Mouse (Mus musculus) intestine, embryonic 14.5 days (tissue): Measurements from ENCODE around the gene Coa7. TPM values are rescaled to one million over a fixed set of nuclear protein-coding genes. Genes with fewer than 3 reads are reported as not detected.

Source experiments
- ATAC-seq: fragments of 200-750 bp; cut with Nextera tagmentation; replicated peaks from 2 replicates; pipeline ENCODE4 v1.8.0; 2017; ENCODE audit warnings: low read depth, moderate number of reproducible peaks, moderate TSS enrichment, moderate library complexity; ENCODE audit not compliant: low FRiP score, low TSS enrichment
- DNase-seq: peaks from one replicate; pipeline ENCODE4 v3.0.0-alpha.2; 2018; ENCODE audit warnings: low spot score
- H3K27ac ChIP-seq: fragments of 300-500 bp; sonication (generic); 2 replicates; pipeline ENCODE4 v1.5.1; 2014; ENCODE audit warnings: low read depth, mild to moderate bottlenecking, control low read depth
- H3K27me3 ChIP-seq: fragments of 300-500 bp; sonication (generic); replicated peaks from 2 replicates; pipeline ENCODE4 v1.6.1; 2014; ENCODE audit warnings: low read length, control low read depth; ENCODE audit not compliant: control insufficient read depth, insufficient read depth
- H3K36me3 ChIP-seq: fragments of 300-500 bp; sonication (generic); 2 replicates; pipeline ENCODE4 v1.6.1; 2014; ENCODE audit warnings: low read length, control low read depth; ENCODE audit not compliant: control insufficient read depth, insufficient read depth
- H3K4me1 ChIP-seq: fragments of 300-500 bp; sonication (generic); replicated peaks from 2 replicates; pipeline ENCODE4 v1.6.1; 2014; ENCODE audit warnings: low read length, control low read depth, mixed read lengths; ENCODE audit not compliant: control insufficient read depth, insufficient read depth
- H3K4me2 ChIP-seq: fragments of 300-500 bp; sonication (generic); 2 replicates; pipeline ENCODE4 v1.6.1; 2014; ENCODE audit warnings: low read length
- H3K4me3 ChIP-seq: fragments of 300-500 bp; sonication (generic); 2 replicates; pipeline ENCODE4 v1.5.1; 2014; ENCODE audit warnings: low read depth, low read length, control low read depth, mixed read lengths
- H3K9ac ChIP-seq: fragments of 300-500 bp; sonication (generic); 2 replicates; pipeline ENCODE4 v1.6.1; 2014; ENCODE audit warnings: mild to moderate bottlenecking, low read length
- H3K9me3 ChIP-seq: fragments of 300-500 bp; sonication (generic); 2 replicates; pipeline ENCODE4 v1.6.1; 2016; ENCODE audit warnings: low read length, control low read depth; ENCODE audit not compliant: control insufficient read depth
- WGBS: fragments of 180-500 bp; shearing (Covaris S2); extraction: QIAGEN DNeasy Blood & Tissue Kit; methylation state at CpG from one replicate; pipeline ENCODE4 v1.1.7; 2014; 5-methylcytosine and 5-hydroxymethylcytosine counted together
- polyA plus RNA-seq: library from polyadenylated mRNA; unstranded; fragments of >200 nt; fragmentation: Nextera tagmentation; extraction: Ambion mirVana; gene quantifications from 2 replicates; pipeline ENCODE4 v1.2.1, GENCODE M21; 2014

Coa7 gene
- polyA plus RNA-seq, 1 experiment from 2014 or later, result 63.4 TPM

DNA sequence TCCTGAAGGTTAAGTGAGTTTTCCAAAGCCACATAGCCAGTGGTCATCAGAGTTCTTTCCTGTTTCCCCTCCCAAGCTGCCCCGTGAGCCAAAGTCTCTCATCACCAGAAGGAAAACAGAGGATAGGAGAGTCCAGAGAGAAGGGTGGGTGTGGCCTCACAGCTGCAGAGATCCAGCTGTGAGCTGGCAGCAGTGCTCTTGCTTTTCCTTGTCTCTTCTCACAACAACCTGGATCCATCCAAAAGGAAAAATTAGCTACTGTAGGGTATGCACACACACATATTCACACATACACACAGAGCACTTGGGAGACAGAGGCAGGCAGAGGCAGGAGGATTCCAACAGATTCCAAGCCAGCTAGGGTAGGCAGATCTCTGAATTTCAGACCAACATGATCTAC, 58.1 kb downstream of the Coa7 start:
- Histone ChIP-seq H3K9me3 (no peaks in the 10 kb centered on the region), H3K27ac (no peak overlapping the region), H3K4me3 (no peak overlapping the region), H3K4me1 (peaks cover 19% of the 10 kb centered on the region), H3K36me3 (no peaks in the 10 kb centered on the region), H3K9ac (no peak overlapping the region), H3K27me3 (peaks cover 10% of the 10 kb centered on the region), H3K4me2 (no peak overlapping the region)
- ATAC-seq (no peak), DNase-seq (no peak)
- 13% methylated on average over 1 of the region's 1 CpGs for WGBS

GRCm38 (mm10) chr4:108387106-108387505, 59.2 kb downstream of the Coa7 start:
- DNase-seq, result no peak
- H3K4me1 ChIP-seq, result peaks cover 19% of the 10 kb centered on the region
- no peaks in the 10 kb centered on the region for H3K9me3 ChIP-seq
- WGBS, result 27% methylated on average over 4 of the region's 4 CpGs
- H3K36me3 ChIP-seq, result no peaks in the 10 kb centered on the region
- ATAC-seq, result peak; percentile 72
- H3K27ac ChIP-seq, result peak overlapping the region; percentile 89
- peak overlapping the region; percentile 76; the same call in 1 of the 2 replicates for H3K4me2 ChIP-seq
- H3K4me3 ChIP-seq, result no peak overlapping the region
- H3K27me3 ChIP-seq, result peaks cover 10% of the 10 kb centered on the region
- H3K9ac ChIP-seq, result peak overlapping the region; percentile 61

DNA sequence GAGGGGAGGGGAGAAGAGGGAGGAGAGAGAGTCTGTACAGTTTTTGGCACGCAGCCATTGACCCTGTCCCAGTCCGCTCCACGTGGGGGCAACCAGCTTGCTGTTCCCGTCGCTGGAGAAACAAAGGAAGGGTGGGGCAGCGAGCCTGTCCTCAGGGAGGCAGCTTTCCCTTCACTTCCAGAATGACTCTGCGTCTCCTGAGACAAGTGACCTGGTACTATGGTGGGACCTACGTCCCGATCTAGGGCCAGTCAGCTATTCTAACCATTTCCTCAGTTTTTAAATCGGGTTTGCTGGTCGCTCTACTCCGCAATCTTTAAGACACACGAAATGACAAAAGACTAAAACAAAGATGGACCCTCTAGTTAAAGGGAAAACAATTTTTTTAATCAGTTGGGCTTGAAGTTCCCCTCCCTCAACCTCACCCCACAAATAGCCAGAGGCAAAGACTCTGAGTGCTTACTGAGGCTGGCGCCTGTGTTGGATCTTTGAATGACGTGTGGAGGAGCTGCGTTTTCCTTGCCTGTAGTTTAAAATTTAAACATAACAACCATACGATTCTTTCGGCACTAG, 59.8 kb downstream of the Coa7 start:
- WGBS, result 2% methylated on average over 18 of the region's 18 CpGs
- peak overlapping the region; percentile 61 for H3K9ac ChIP-seq
- H3K9me3 ChIP-seq, result no peaks in the 10 kb centered on the region
- peak overlapping the region; percentile 34 for H3K4me3 ChIP-seq
- H3K27me3 ChIP-seq, result peaks cover 10% of the 10 kb centered on the region
- H3K36me3 ChIP-seq, result no peaks in the 10 kb centered on the region
- ATAC-seq (peak; percentile 59), DNase-seq (peak; percentile 85)
- peaks cover 19% of the 10 kb centered on the region for H3K4me1 ChIP-seq
- H3K27ac ChIP-seq, result peak overlapping the region; percentile 89
- H3K4me2 ChIP-seq, result peak overlapping the region; percentile 76

DNA sequence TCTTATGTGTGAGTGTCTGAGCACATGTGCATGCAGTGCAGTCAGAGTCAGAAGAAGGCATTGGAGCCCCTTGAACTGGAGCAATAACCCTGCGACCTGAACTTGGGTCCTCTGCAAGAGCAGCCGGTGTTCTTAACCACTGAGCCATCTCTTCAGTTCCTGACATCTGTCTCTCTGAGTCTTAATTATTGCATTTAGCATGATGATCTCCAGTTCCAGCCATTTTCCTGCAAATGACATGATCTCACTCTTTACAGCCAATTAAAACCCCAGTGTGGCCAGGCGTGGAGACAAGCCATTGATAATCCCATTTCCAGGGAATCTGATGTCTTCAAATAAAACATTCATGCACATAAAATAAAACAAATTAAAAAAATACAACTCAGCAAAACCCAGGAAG, 60.8 kb downstream of the Coa7 start:
- peak overlapping the region; percentile 89; the same call in 1 of the 2 replicates for H3K27ac ChIP-seq
- H3K4me3 ChIP-seq, result no peak overlapping the region
- 61% methylated on average over 3 of the region's 3 CpGs for WGBS
- H3K4me1 ChIP-seq, result peaks cover 19% of the 10 kb centered on the region
- peaks cover 7% of the 10 kb centered on the region for H3K27me3 ChIP-seq
- DNase-seq, result no peak
- no peak overlapping the region for H3K9ac ChIP-seq
- no peaks in the 10 kb centered on the region for H3K9me3 ChIP-seq
- H3K4me2 ChIP-seq, result no peak overlapping the region
- no peaks in the 10 kb centered on the region for H3K36me3 ChIP-seq
- ATAC-seq, result no peak

DNA sequence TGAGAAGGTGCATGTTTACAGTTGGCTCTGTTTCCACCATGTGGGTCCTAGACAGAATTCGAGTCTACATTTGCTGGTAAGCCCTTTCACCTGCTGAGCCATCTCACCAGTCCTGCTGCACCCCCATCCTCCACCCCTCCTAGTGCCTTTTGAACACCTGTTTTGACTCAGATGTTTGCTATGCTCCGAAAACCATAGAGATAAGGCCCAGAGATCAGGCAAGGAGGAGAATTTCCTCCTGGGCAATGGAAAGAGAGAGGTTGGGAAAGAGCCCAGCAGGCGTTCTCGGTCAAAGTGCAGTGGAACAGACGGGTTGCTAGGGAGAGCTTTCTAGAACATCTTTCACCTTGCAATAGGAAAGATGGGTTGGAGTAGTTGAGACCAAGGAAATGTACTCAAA, 63.2 kb downstream of the Coa7 start:
- H3K36me3 ChIP-seq, result no peaks in the 10 kb centered on the region
- H3K4me1 ChIP-seq, result peaks cover 19% of the 10 kb centered on the region
- H3K4me3 ChIP-seq, result no peak overlapping the region
- H3K4me2 ChIP-seq, result no peak overlapping the region
- H3K9ac ChIP-seq, result no peak overlapping the region
- no peaks in the 10 kb centered on the region for H3K27me3 ChIP-seq
- 63% methylated on average over 5 of the region's 5 CpGs for WGBS
- H3K9me3 ChIP-seq, result peaks cover 3% of the 10 kb centered on the region; the same call in 1 of the 2 replicates
- ATAC-seq (no peak), DNase-seq (no peak)
- no peak overlapping the region for H3K27ac ChIP-seq

Other genes starting within 250 kb of the Coa7 start
- gene Podn, start 231.7 kb upstream of the Coa7 start, polyA plus RNA-seq, result 1.2 and 2.4 TPM in 2 replicates
- gene Scp2, start 183.1 kb upstream of the Coa7 start, polyA plus RNA-seq, result 217 and 227 TPM in 2 replicates
- gene Echdc2, start 162.7 kb upstream of the Coa7 start, polyA plus RNA-seq, result 40.2 and 44.0 TPM in 2 replicates
- 0.12 TPM in 1 of 2 replicates, not detected in the other for gene Zyg11a, start 110.1 kb upstream of the Coa7 start, polyA plus RNA-seq
- 14.1 and 15.9 TPM in 2 replicates for gene Zyg11b, start 27.0 kb upstream of the Coa7 start, polyA plus RNA-seq
- 1.7 and 3.4 TPM in 2 replicates for gene Shisal2a, start 55.2 kb downstream of the Coa7 start, polyA plus RNA-seq
- 40.0 and 46.4 TPM in 2 replicates for gene Gpx7, start 78.8 kb downstream of the Coa7 start, polyA plus RNA-seq
- gene Tut4, start 131.3 kb downstream of the Coa7 start, polyA plus RNA-seq, result 54.7 and 67.5 TPM in 2 replicates